Mouse (Mus musculus): ENCODE measurements at regions not wholly inside any gene's neighbourhood (a gene's known extent, or its start where the extent isn't known, plus 50 kb on each side); places are given as distances from the start of the nearest gene placed in this dataset.

- H3K9me3 ChIP-seq (replicated peaks; ENCODE audit: control insufficient read depth, insufficient read depth, low read length, poor library complexity, severe bottlenecking): no peaks in the 10 kb centered on the region
- no peaks in the 10 kb centered on the region for H3K4me1 ChIP-seq (ENCODE audit: control insufficient read depth, insufficient read depth, low read length)
- no peak for TF ChIP-seq CTCF (IDR thresholded peaks at IDR 0.05; ENCODE audit: low read depth, low read length)
- no peak for TF ChIP-seq POLR2A (IDR thresholded peaks at IDR 0.05; ENCODE audit: insufficient read depth, low read length)
- TF ChIP-seq EP300 (IDR thresholded peaks at IDR 0.05; ENCODE audit: insufficient read depth, low read depth, low read length): no peak
- no peaks in the 10 kb centered on the region for H3K27me3 ChIP-seq (ENCODE audit: control insufficient read depth, insufficient read depth, low read length, poor library complexity, severe bottlenecking)
- no peak overlapping the region for H3K4me3 ChIP-seq (ENCODE audit: low read depth, low read length)
- H3K27ac ChIP-seq (ENCODE audit: insufficient read depth, low read length): no peak overlapping the region
- H3K36me3 ChIP-seq (ENCODE audit: control insufficient read depth, insufficient read depth, low read length, poor library complexity, severe bottlenecking): no peaks in the 10 kb centered on the region
- no peak overlapping the region for H3K9ac ChIP-seq (ENCODE audit: low read depth, poor library complexity, severe bottlenecking)
These were observed 67.3 kb downstream of the C1d start for GRCm38 (mm10) chr11:17324651-17325050.

GRCm38 (mm10) chr11:17325731-17326646 is 68.6 kb downstream of the C1d start:
- H3K36me3 ChIP-seq (ENCODE audit: control insufficient read depth, insufficient read depth, low read length, poor library complexity, severe bottlenecking): no peaks in the 10 kb centered on the region
- H3K9me3 ChIP-seq (replicated peaks; ENCODE audit: control insufficient read depth, insufficient read depth, low read length, poor library complexity, severe bottlenecking): no peaks in the 10 kb centered on the region
- no peaks in the 10 kb centered on the region for H3K27me3 ChIP-seq (ENCODE audit: control insufficient read depth, insufficient read depth, low read length, poor library complexity, severe bottlenecking)
- no peak overlapping the region for H3K4me3 ChIP-seq (ENCODE audit: low read depth, low read length)
- TF ChIP-seq EP300 (IDR thresholded peaks at IDR 0.05; ENCODE audit: insufficient read depth, low read depth, low read length) (no peak), CTCF (IDR thresholded peaks at IDR 0.05; ENCODE audit: low read depth, low read length) (no peak)
- no peaks in the 10 kb centered on the region for H3K4me1 ChIP-seq (ENCODE audit: control insufficient read depth, insufficient read depth, low read length)
- no peak overlapping the region for H3K27ac ChIP-seq (ENCODE audit: insufficient read depth, low read length)
- no peak overlapping the region for H3K9ac ChIP-seq (ENCODE audit: low read depth, poor library complexity, severe bottlenecking)

DNA sequence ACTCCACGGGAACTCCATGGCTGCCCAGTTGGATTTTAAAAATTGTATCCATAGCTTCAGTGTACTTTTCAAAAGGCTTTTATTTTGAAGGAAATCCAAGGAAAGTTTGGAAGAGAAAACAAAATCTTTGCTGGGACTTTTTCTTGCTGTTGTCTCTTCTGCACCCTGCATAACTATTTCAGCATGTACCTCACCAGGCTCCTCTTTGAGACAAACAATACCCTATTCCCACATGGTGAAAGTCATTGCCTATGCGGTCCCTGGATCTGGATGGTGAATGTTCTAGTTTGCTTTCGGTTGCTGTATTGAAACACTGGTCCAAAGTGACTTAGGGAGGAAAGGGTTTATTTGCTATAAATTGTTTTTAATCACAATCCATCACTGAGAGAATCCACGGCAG is 69.3 kb downstream of the C1d start:
- H3K36me3 ChIP-seq (ENCODE audit: control insufficient read depth, insufficient read depth, low read length, poor library complexity, severe bottlenecking): no peaks in the 10 kb centered on the region
- H3K9me3 ChIP-seq (replicated peaks; ENCODE audit: control insufficient read depth, insufficient read depth, low read length, poor library complexity, severe bottlenecking): no peaks in the 10 kb centered on the region
- H3K4me1 ChIP-seq (ENCODE audit: control insufficient read depth, insufficient read depth, low read length): no peaks in the 10 kb centered on the region
- H3K4me3 ChIP-seq (ENCODE audit: low read depth, low read length): no peak overlapping the region
- no peak overlapping the region for H3K27ac ChIP-seq (ENCODE audit: insufficient read depth, low read length)
- no peaks in the 10 kb centered on the region for H3K27me3 ChIP-seq (ENCODE audit: control insufficient read depth, insufficient read depth, low read length, poor library complexity, severe bottlenecking)
- H3K9ac ChIP-seq (ENCODE audit: low read depth, poor library complexity, severe bottlenecking): no peak overlapping the region
- TF ChIP-seq EP300 (IDR thresholded peaks at IDR 0.05; ENCODE audit: insufficient read depth, low read depth, low read length) (no peak), CTCF (IDR thresholded peaks at IDR 0.05; ENCODE audit: low read depth, low read length) (no peak), POLR2A (IDR thresholded peaks at IDR 0.05; ENCODE audit: insufficient read depth, low read length) (no peak)

DNA sequence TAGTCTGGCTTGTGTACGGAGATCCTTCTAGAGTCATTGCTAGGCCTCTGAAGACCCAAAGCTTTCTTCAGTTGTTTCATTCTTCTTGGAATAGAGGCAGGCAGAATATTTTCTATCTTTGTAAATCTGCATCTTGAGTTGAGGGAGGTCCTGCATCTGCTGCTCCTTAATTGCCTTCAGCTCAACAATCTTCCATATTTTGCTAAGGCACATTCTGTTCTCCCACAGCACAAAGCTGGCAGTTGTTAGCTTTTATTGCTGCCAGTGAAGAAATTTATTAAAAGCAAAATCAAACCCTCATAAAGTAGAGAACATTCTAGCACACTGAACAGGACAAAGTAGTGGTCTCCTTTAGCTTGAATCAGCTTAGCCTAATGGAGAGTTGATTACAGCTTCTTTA is 94.1 kb downstream of the C1d start:
- Histone ChIP-seq H3K9ac (ENCODE audit: low read depth, poor library complexity, severe bottlenecking) (no peak overlapping the region), H3K27ac (ENCODE audit: insufficient read depth, low read length) (no peak overlapping the region), H3K27me3 (ENCODE audit: control insufficient read depth, insufficient read depth, low read length, poor library complexity, severe bottlenecking) (no peaks in the 10 kb centered on the region), H3K4me1 (ENCODE audit: control insufficient read depth, insufficient read depth, low read length) (no peaks in the 10 kb centered on the region), H3K9me3 (replicated peaks; ENCODE audit: control insufficient read depth, insufficient read depth, low read length, poor library complexity, severe bottlenecking) (no peaks in the 10 kb centered on the region), H3K4me3 (ENCODE audit: low read depth, low read length) (no peak overlapping the region), H3K36me3 (ENCODE audit: control insufficient read depth, insufficient read depth, low read length, poor library complexity, severe bottlenecking) (no peaks in the 10 kb centered on the region)
- TF ChIP-seq EP300 (IDR thresholded peaks at IDR 0.05; ENCODE audit: insufficient read depth, low read depth, low read length): no peak
- no peak for TF ChIP-seq CTCF (IDR thresholded peaks at IDR 0.05; ENCODE audit: low read depth, low read length)
- no peak for TF ChIP-seq POLR2A (IDR thresholded peaks at IDR 0.05; ENCODE audit: insufficient read depth, low read length)

DNA sequence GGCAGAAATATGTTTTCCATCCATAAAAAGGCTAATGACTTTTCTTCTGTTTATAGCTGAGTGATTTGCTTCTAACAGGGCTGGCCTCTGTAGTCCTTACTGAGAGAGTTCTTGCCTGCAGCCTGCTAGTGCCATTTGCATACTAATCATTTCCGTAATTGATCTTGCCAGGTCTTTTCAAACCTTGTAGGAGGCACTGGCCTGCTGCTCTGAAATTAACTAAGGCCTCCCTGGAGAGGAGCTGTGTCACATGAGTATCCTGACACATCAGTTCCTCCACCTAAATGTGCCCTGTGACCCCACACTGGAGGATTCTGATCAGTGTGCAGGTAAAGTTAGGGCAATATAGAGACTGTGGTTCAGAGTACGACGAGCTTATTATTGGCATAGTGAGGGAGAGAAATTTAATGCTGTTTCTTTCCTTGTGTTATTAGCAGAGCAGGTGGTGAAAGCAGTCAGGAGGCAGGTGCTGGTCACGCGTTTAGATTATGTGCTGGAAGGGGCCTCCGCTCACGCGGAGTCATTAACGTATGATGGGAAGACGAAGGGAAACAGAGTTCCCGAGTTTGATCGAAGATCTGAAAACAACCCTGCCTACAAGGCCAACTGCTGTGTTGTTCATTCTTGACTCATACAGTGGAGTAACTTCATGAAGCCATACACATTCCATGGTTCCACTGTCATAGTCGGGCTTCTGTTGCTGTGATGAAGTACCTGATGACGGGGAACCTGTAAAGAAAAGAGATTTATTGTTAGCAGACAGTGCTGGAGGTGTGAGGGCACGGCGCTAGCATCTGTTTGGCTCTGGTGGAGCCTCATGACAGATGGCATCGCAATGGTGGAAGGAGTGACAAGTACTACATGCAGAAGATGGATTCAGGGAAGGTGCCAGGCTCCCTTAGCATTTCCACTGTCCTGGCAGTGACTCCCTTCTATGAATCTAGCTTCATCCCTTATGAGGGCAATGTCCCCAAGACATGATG is 95.1 kb downstream of the C1d start:
- H3K27ac ChIP-seq (ENCODE audit: insufficient read depth, low read length): no peak overlapping the region
- H3K27me3 ChIP-seq (ENCODE audit: control insufficient read depth, insufficient read depth, low read length, poor library complexity, severe bottlenecking): no peaks in the 10 kb centered on the region
- TF ChIP-seq EP300 (IDR thresholded peaks at IDR 0.05; ENCODE audit: insufficient read depth, low read depth, low read length): no peak
- TF ChIP-seq POLR2A (IDR thresholded peaks at IDR 0.05; ENCODE audit: insufficient read depth, low read length): no peak
- TF ChIP-seq CTCF (IDR thresholded peaks at IDR 0.05; ENCODE audit: low read depth, low read length): no peak
- no peaks in the 10 kb centered on the region for H3K4me1 ChIP-seq (ENCODE audit: control insufficient read depth, insufficient read depth, low read length)
- H3K9me3 ChIP-seq (replicated peaks; ENCODE audit: control insufficient read depth, insufficient read depth, low read length, poor library complexity, severe bottlenecking): no peaks in the 10 kb centered on the region
- no peak overlapping the region for H3K4me3 ChIP-seq (ENCODE audit: low read depth, low read length)
- no peak overlapping the region for H3K9ac ChIP-seq (ENCODE audit: low read depth, poor library complexity, severe bottlenecking)
- H3K36me3 ChIP-seq (ENCODE audit: control insufficient read depth, insufficient read depth, low read length, poor library complexity, severe bottlenecking): no peaks in the 10 kb centered on the region

Measured in ES-Bruce4 (cell line).